19 mouse cellular contexts compared by ENCODE assay signal in genomic region chr17:57261796-57262195, GRCm38 (mm10). TPM values are rescaled to one million over a fixed set of nuclear protein-coding genes. Genes with fewer than 3 reads are reported as not detected.
A peak's percentile ranks its signal among the peaks of the same experiment; 100 is the strongest.
DNase-seq lines count a peak whose midpoint lies in the region; ATAC-seq and TF ChIP-seq lines count a peak whose summit lies in the region.
"Had no signal": no experiment of that assay in that cellular context is flagged by ENCODE, and none has a peak within 500 bp of the region (broad histone marks: within the 10 kb centered on the region; RNA-seq: fewer than 3 reads in every experiment).

No protein-coding gene starts in this region.

- no peak overlapping the region for H3K4me2 ChIP-seq in hindbrain, postnatal 0 days (ENCODE audit: low read depth, low read length)
- H3K4me2 ChIP-seq: forebrain, embryonic 13.5 days had no signal

- H3K4me3 ChIP-seq in heart, embryonic 10.5 days, result no peak overlapping the region
- H3K4me3 ChIP-seq in hindbrain, postnatal 0 days (ENCODE audit: low read length), result no peak overlapping the region
- no peak overlapping the region for H3K4me3 ChIP-seq in hindbrain, embryonic 10.5 days
- H3K4me3 ChIP-seq: embryonic facial prominence, embryonic 10.5 days; forebrain, embryonic 13.5 days had no signal

- no peak overlapping the region for H3K9ac ChIP-seq in hindbrain, postnatal 0 days (replicated peaks; ENCODE audit: low read length)
- H3K9ac ChIP-seq: forebrain, embryonic 13.5 days; forebrain, postnatal 0 days had no signal

- H3K4me1 ChIP-seq in heart, embryonic 10.5 days, result peaks cover 15% of the 10 kb centered on the region
- no peaks in the 10 kb centered on the region for H3K4me1 ChIP-seq in hindbrain, postnatal 0 days (ENCODE audit: insufficient read depth, low read length)
- peaks cover 10% of the 10 kb centered on the region for H3K4me1 ChIP-seq in hindbrain, embryonic 10.5 days (replicated peaks)

- DNase-seq in cerebellum, adult 9-11 months, result peak; percentile 4
- DNase-seq in cerebellum, postnatal 4 days (ENCODE audit: low spot score in 2 of 2), result no peak
- peak; percentile 65 for DNase-seq in heart, embryonic 10.5 days (ENCODE audit: low spot score)
- no peak for DNase-seq in heart, adult 8-10 months (ENCODE audit: low spot score)
- DNase-seq in hindbrain, postnatal 0 days (ENCODE audit: low spot score), result no peak
- no peak for DNase-seq in hindbrain, embryonic 10.5 days (ENCODE audit: low spot score)
- peak; percentile 35 for DNase-seq in ZHBTc4 (ENCODE audit: low read depth, low spot score)
- DNase-seq in adrenal gland, postnatal 36 days, result no peak
- DNase-seq: adrenal gland, postnatal 10 days; B cell, adult 2 months; cerebellum, adult 9-10 months; cerebellum, postnatal 36 days; forebrain, postnatal 0 days; heart, postnatal 10 days; kidney, adult 11 months; kidney, adult 9 months had no signal

- TF ChIP-seq CTCF in hindbrain, postnatal 0 days (IDR thresholded peaks at IDR 0.05; ENCODE audit: low read depth), result no peak

- H3K9me3 ChIP-seq in heart, embryonic 10.5 days, result no peaks in the 10 kb centered on the region
- no peaks in the 10 kb centered on the region for H3K9me3 ChIP-seq in hindbrain, postnatal 0 days (ENCODE audit: low read length)
- H3K9me3 ChIP-seq in hindbrain, embryonic 10.5 days, result no peaks in the 10 kb centered on the region
- H3K9me3 ChIP-seq: embryonic facial prominence, embryonic 10.5 days; forebrain, embryonic 13.5 days had no signal

- ATAC-seq in hindbrain, postnatal 0 days, result 0 out of 2 replicates have a peak, but pooled peaks have one; percentile 22
- ATAC-seq: CD4-positive, CD25-positive, alpha-beta regulatory T cell, adult 4 months; forebrain, embryonic 13.5 days; forebrain, postnatal 0 days had no signal

- no peaks in the 10 kb centered on the region for H3K27me3 ChIP-seq in heart, embryonic 10.5 days (ENCODE audit: insufficient read depth, poor library complexity, severe bottlenecking)
- no peaks in the 10 kb centered on the region for H3K27me3 ChIP-seq in hindbrain, postnatal 0 days (ENCODE audit: insufficient read depth, low read length)
- H3K27me3 ChIP-seq in hindbrain, embryonic 10.5 days (ENCODE audit: insufficient read depth, poor library complexity, severe bottlenecking), result no peaks in the 10 kb centered on the region
- H3K27me3 ChIP-seq: forebrain, embryonic 13.5 days had no signal

- no peak overlapping the region for H3K27ac ChIP-seq in heart, embryonic 10.5 days
- no peak overlapping the region for H3K27ac ChIP-seq in hindbrain, postnatal 0 days
- H3K27ac ChIP-seq in hindbrain, embryonic 10.5 days, result no peak overlapping the region
- H3K27ac ChIP-seq: embryonic facial prominence, embryonic 10.5 days; forebrain, embryonic 13.5 days had no signal

- H3K36me3 ChIP-seq in heart, embryonic 10.5 days, result peaks cover 75% of the 10 kb centered on the region
- no peaks in the 10 kb centered on the region for H3K36me3 ChIP-seq in hindbrain, postnatal 0 days (ENCODE audit: insufficient read depth, low read length)
- H3K36me3 ChIP-seq in hindbrain, embryonic 10.5 days, result peaks cover 76% of the 10 kb centered on the region

- WGBS in heart, embryonic 10.5 days, result 27% methylated on average over 1 of the region's 1 CpGs
- WGBS in hindbrain, postnatal 0 days, result 47% methylated on average over 1 of the region's 1 CpGs
- WGBS in hindbrain, embryonic 10.5 days, result 53% methylated on average over 1 of the region's 1 CpGs

RNA-seq across cellular contexts. Expression of gene Trip10, which starts 12.5 kb away (rescaled TPM):
- polyA plus RNA-seq in heart, embryonic 10.5 days (2016; fragmentation: Nextera tagmentation; extraction: Ambion mirVana), result 44.4 and 46.8 TPM in 2 replicates
- 100 to 1,000 TPM; 117 to 154 (median 134) TPM for total RNA-seq in heart, adult 8-10 months (2022)
- total RNA-seq in hindbrain, postnatal 0 days (2014; rRNA removed), result 8.5 TPM in 2 replicates
- polyA plus RNA-seq in hindbrain, postnatal 0 days (2015; fragmentation: Nextera tagmentation; extraction: Ambion mirVana), result 7.6 and 7.8 TPM in 2 replicates
- polyA plus RNA-seq in hindbrain, embryonic 10.5 days (2016; fragmentation: Nextera tagmentation; extraction: Ambion mirVana), result 28.1 and 37.9 TPM in 2 replicates
- total RNA-seq in adrenal gland, postnatal 36 days (2021), result 10 to 100 TPM; 50.1 to 52.0 TPM

RNA-seq across cellular contexts. Expression of gene Gpr108, which starts 13.6 kb away (rescaled TPM):
- polyA plus RNA-seq in heart, embryonic 10.5 days (2016; fragmentation: Nextera tagmentation; extraction: Ambion mirVana), result 25.2 and 28.6 TPM in 2 replicates
- total RNA-seq in heart, adult 8-10 months (2022), result 10 to 100 TPM; 29.1 to 35.0 (median 31.0) TPM
- total RNA-seq in hindbrain, postnatal 0 days (2014; rRNA removed), result 19.6 and 21.3 TPM in 2 replicates
- polyA plus RNA-seq in hindbrain, postnatal 0 days (2015; fragmentation: Nextera tagmentation; extraction: Ambion mirVana), result 23.6 and 24.1 TPM in 2 replicates
- polyA plus RNA-seq in hindbrain, embryonic 10.5 days (2016; fragmentation: Nextera tagmentation; extraction: Ambion mirVana), result 24.3 and 25.4 TPM in 2 replicates
- 10 to 100 TPM; 78.7 to 94.2 TPM for total RNA-seq in adrenal gland, postnatal 36 days (2021)

RNA-seq across cellular contexts. Expression of gene Vav1, which starts 17.1 kb away (rescaled TPM):
- 1.2 and 2.7 TPM in 2 replicates for polyA plus RNA-seq in heart, embryonic 10.5 days (2016; fragmentation: Nextera tagmentation; extraction: Ambion mirVana)
- total RNA-seq in heart, adult 8-10 months (2022), result 1 to 10 TPM; 1.1 to 1.9 (median 1.4) TPM
- total RNA-seq in hindbrain, postnatal 0 days (2014; rRNA removed), result 2.2 and 2.5 TPM in 2 replicates
- polyA plus RNA-seq in hindbrain, postnatal 0 days (2015; fragmentation: Nextera tagmentation; extraction: Ambion mirVana), result 1.9 and 2.5 TPM in 2 replicates
- 2.0 and 2.2 TPM in 2 replicates for polyA plus RNA-seq in hindbrain, embryonic 10.5 days (2016; fragmentation: Nextera tagmentation; extraction: Ambion mirVana)
- 1 to 10 TPM; 2.2 to 2.9 TPM for total RNA-seq in adrenal gland, postnatal 36 days (2021)

RNA-seq across cellular contexts. Expression of gene C3, which starts 33.9 kb away (rescaled TPM):
- 0.46 and 5.3 TPM in 2 replicates for polyA plus RNA-seq in heart, embryonic 10.5 days (2016; fragmentation: Nextera tagmentation; extraction: Ambion mirVana)
- 100 to 1,000 TPM in 2 of 4 experiments, 10 to 100 TPM in 2; 65.8 to 155 (median 120) TPM for total RNA-seq in heart, adult 8-10 months (2022)
- 0.78 and 0.86 TPM in 2 replicates for total RNA-seq in hindbrain, postnatal 0 days (2014; rRNA removed)
- polyA plus RNA-seq in hindbrain, postnatal 0 days (2015; fragmentation: Nextera tagmentation; extraction: Ambion mirVana), result 1.8 and 2.5 TPM in 2 replicates
- 0.09 and 0.12 TPM in 2 replicates for polyA plus RNA-seq in hindbrain, embryonic 10.5 days (2016; fragmentation: Nextera tagmentation; extraction: Ambion mirVana)
- total RNA-seq in adrenal gland, postnatal 36 days (2021), result 100 to 1,000 TPM; 231 to 623 TPM

Comparison
In these comparisons a context has a peak if more than half of its experiments do, and no peak if none do; other contexts are left out.
1. DNase-seq: peak in cerebellum, adult 9-11 months (single experiment), heart, embryonic 10.5 days (single experiment) and ZHBTc4 (single experiment); none in cerebellum, postnatal 4 days (0 of 2), heart, adult 8-10 months (single experiment), hindbrain, postnatal 0 days (single experiment), hindbrain, embryonic 10.5 days (single experiment) and adrenal gland, postnatal 36 days (0 of 2).